Mouse (Mus musculus) kidney, embryonic 15.5 days (tissue): Measurements from ENCODE around the gene R3hdm2. TPM values are rescaled to one million over a fixed set of nuclear protein-coding genes. Genes with fewer than 3 reads are reported as not detected.

Experiments used
- ATAC-seq: fragments of 200-750 bp; cut with Nextera tagmentation; replicated peaks from 2 replicates; pipeline ENCODE4 v1.8.0; 2017; ENCODE audit warnings: moderate TSS enrichment; ENCODE audit not compliant: low FRiP score
- H3K27ac ChIP-seq: fragments of 300-500 bp; sonication (generic); 2 replicates; pipeline ENCODE4 v1.5.1; 2015; ENCODE audit warnings: mild to moderate bottlenecking, inconsistent platforms
- H3K27me3 ChIP-seq: fragments of 300-500 bp; sonication (generic); 2 replicates; pipeline ENCODE4 v1.6.1; 2015; ENCODE audit warnings: inconsistent platforms
- H3K36me3 ChIP-seq: fragments of 300-500 bp; sonication (generic); 2 replicates; pipeline ENCODE4 v1.6.1; 2015; ENCODE audit warnings: inconsistent platforms
- H3K4me1 ChIP-seq: fragments of 300-500 bp; sonication (generic); 2 replicates; pipeline ENCODE4 v1.6.1; 2015; ENCODE audit warnings: inconsistent platforms
- H3K4me2 ChIP-seq: fragments of 300-500 bp; sonication (generic); 2 replicates; pipeline ENCODE4 v1.6.1; 2015; ENCODE audit warnings: moderate library complexity, mild to moderate bottlenecking, inconsistent platforms
- H3K4me3 ChIP-seq: fragments of 300-500 bp; sonication (generic); replicated peaks from 2 replicates; pipeline ENCODE4 v1.5.1; 2015; ENCODE audit warnings: mild to moderate bottlenecking, inconsistent platforms
- H3K9ac ChIP-seq: fragments of 300-500 bp; sonication (generic); 2 replicates; pipeline ENCODE4 v1.6.1; 2015; ENCODE audit warnings: mild to moderate bottlenecking, inconsistent platforms
- H3K9me3 ChIP-seq: fragments of 300-500 bp; sonication (generic); replicated peaks from 2 replicates; pipeline ENCODE4 v1.6.1; 2016; ENCODE audit warnings: inconsistent platforms
- WGBS: fragments of 180-500 bp; shearing (Covaris S2); methylation state at CpG from one replicate; pipeline ENCODE4 v1.1.7; 2015; ENCODE audit warnings: mixed read lengths; 5-methylcytosine and 5-hydroxymethylcytosine counted together
- polyA plus RNA-seq: library from polyadenylated mRNA; unstranded; fragments of >200 nt; fragmentation: Nextera tagmentation; extraction: Ambion mirVana; gene quantifications from 2 replicates; pipeline ENCODE4 v1.2.1, GENCODE M21; 2015

Gene R3hdm2
- polyA plus RNA-seq, 1 experiment from 2014 or later, result 34.7 TPM

GRCm38 (mm10) chr10:127480833-127481813 lies 101.0 kb downstream of the R3hdm2 start:
- Histone ChIP-seq H3K4me2 (no peak overlapping the region), H3K9me3 (no peaks in the 10 kb centered on the region), H3K27ac (no peak overlapping the region), H3K36me3 (peaks cover 77% of the 10 kb centered on the region), H3K4me3 (no peak overlapping the region), H3K27me3 (no peaks in the 10 kb centered on the region), H3K4me1 (peaks cover 22% of the 10 kb centered on the region), H3K9ac (no peak overlapping the region)
- WGBS, result 79% methylated on average over 19 of the region's 19 CpGs
- no peak for ATAC-seq

GRCm38 (mm10) chr10:127485235-127485634 lies 105.1 kb downstream of the R3hdm2 start:
- Histone ChIP-seq H3K27ac (no peak overlapping the region), H3K9me3 (no peaks in the 10 kb centered on the region), H3K4me2 (no peak overlapping the region), H3K4me3 (no peak overlapping the region), H3K36me3 (peaks cover 80% of the 10 kb centered on the region), H3K4me1 (peaks cover 3% of the 10 kb centered on the region; the same call in 1 of the 2 replicates), H3K9ac (no peak overlapping the region), H3K27me3 (no peaks in the 10 kb centered on the region)
- ATAC-seq, result no peak
- WGBS, result 82% methylated on average over 10 of the region's 10 CpGs

- peaks cover 75% of the 10 kb centered on the region for H3K36me3 ChIP-seq
Observed at GRCm38 (mm10) chr10:127488856-127489255, 108.7 kb downstream of the R3hdm2 start.

GRCm38 (mm10) chr10:127490160-127491127 lies 110.3 kb downstream of the R3hdm2 start:
- H3K4me1 ChIP-seq, result peaks cover 8% of the 10 kb centered on the region; the same call in 1 of the 2 replicates
- WGBS, result 57% methylated on average over 18 of the region's 18 CpGs
- peak; percentile 58; the same call in 1 of the 2 replicates for ATAC-seq
- H3K27me3 ChIP-seq, result no peaks in the 10 kb centered on the region
- H3K9me3 ChIP-seq, result no peaks in the 10 kb centered on the region
- no peak overlapping the region for H3K4me2 ChIP-seq
- no peak overlapping the region; the same call in 1 of the 2 replicates for H3K27ac ChIP-seq
- no peak overlapping the region for H3K9ac ChIP-seq
- H3K36me3 ChIP-seq, result peaks cover 75% of the 10 kb centered on the region
- H3K4me3 ChIP-seq, result no peak overlapping the region

More at GRCm38 (mm10) chr10:127488856-127489255, 108.7 kb downstream of the R3hdm2 start:
- Histone ChIP-seq H3K27me3 (no peaks in the 10 kb centered on the region), H3K4me3 (no peak overlapping the region), H3K9me3 (no peaks in the 10 kb centered on the region), H3K4me2 (no peak overlapping the region), H3K9ac (no peak overlapping the region), H3K4me1 (peaks cover 8% of the 10 kb centered on the region; the same call in 1 of the 2 replicates), H3K27ac (no peak overlapping the region)
- 80% methylated on average over 7 of the region's 7 CpGs for WGBS
- ATAC-seq, result no peak

GRCm38 (mm10) chr10:127491128-127491512 lies 111.0 kb downstream of the R3hdm2 start:
- Histone ChIP-seq H3K9ac (no peak overlapping the region), H3K4me2 (no peak overlapping the region), H3K27me3 (no peaks in the 10 kb centered on the region), H3K4me1 (peaks cover 8% of the 10 kb centered on the region; the same call in 1 of the 2 replicates), H3K9me3 (no peaks in the 10 kb centered on the region), H3K4me3 (no peak overlapping the region), H3K27ac (no peak overlapping the region), H3K36me3 (peaks cover 77% of the 10 kb centered on the region)
- no peak for ATAC-seq
- 78% methylated on average over 8 of the region's 8 CpGs for WGBS

- no peak overlapping the region for H3K27ac ChIP-seq
- peaks cover 82% of the 10 kb centered on the region for H3K36me3 ChIP-seq
- WGBS, result 83% methylated on average over 3 of the region's 3 CpGs
- no peak overlapping the region for H3K4me2 ChIP-seq
- H3K9me3 ChIP-seq, result no peaks in the 10 kb centered on the region
- peaks cover 8% of the 10 kb centered on the region; the same call in 1 of the 2 replicates for H3K4me1 ChIP-seq
- H3K4me3 ChIP-seq, result no peak overlapping the region
- ATAC-seq, result no peak
- H3K27me3 ChIP-seq, result no peaks in the 10 kb centered on the region
- H3K9ac ChIP-seq, result no peak overlapping the region
Observed at GRCm38 (mm10) chr10:127492118-127492517, 112.0 kb downstream of the R3hdm2 start.

GRCm38 (mm10) chr10:127496156-127496555 lies 116.0 kb downstream of the R3hdm2 start:
- no peak overlapping the region for H3K9ac ChIP-seq
- no peaks in the 10 kb centered on the region for H3K27me3 ChIP-seq
- no peak overlapping the region for H3K27ac ChIP-seq
- no peak overlapping the region for H3K4me2 ChIP-seq
- H3K4me1 ChIP-seq, result no peaks in the 10 kb centered on the region
- ATAC-seq, result no peak
- peaks cover 93% of the 10 kb centered on the region for H3K36me3 ChIP-seq
- H3K4me3 ChIP-seq, result no peak overlapping the region
- H3K9me3 ChIP-seq, result no peaks in the 10 kb centered on the region
- 81% methylated on average over 3 of the region's 3 CpGs for WGBS

- ATAC-seq, result no peak
- H3K27ac ChIP-seq, result no peak overlapping the region
- H3K36me3 ChIP-seq, result peaks cover 63% of the 10 kb centered on the region
- H3K4me3 ChIP-seq, result no peak overlapping the region
- no peaks in the 10 kb centered on the region for H3K27me3 ChIP-seq
- 40% methylated on average over 5 of the region's 5 CpGs for WGBS
- no peaks in the 10 kb centered on the region for H3K4me1 ChIP-seq
- no peaks in the 10 kb centered on the region for H3K9me3 ChIP-seq
- H3K9ac ChIP-seq, result no peak overlapping the region
- no peak overlapping the region for H3K4me2 ChIP-seq
Observed at GRCm38 (mm10) chr10:127499516-127499915, 119.4 kb downstream of the R3hdm2 start.

GRCm38 (mm10) chr10:127500042-127500441 lies 119.9 kb downstream of the R3hdm2 start:
- no peaks in the 10 kb centered on the region for H3K9me3 ChIP-seq
- H3K4me3 ChIP-seq, result no peak overlapping the region
- no peak for ATAC-seq
- WGBS, result 80% methylated on average over 4 of the region's 4 CpGs
- H3K4me1 ChIP-seq, result no peaks in the 10 kb centered on the region
- no peak overlapping the region for H3K9ac ChIP-seq
- no peak overlapping the region for H3K27ac ChIP-seq
- no peaks in the 10 kb centered on the region for H3K27me3 ChIP-seq
- H3K36me3 ChIP-seq, result peaks cover 58% of the 10 kb centered on the region
- H3K4me2 ChIP-seq, result no peak overlapping the region

GRCm38 (mm10) chr10:127500894-127501893 lies 121.1 kb downstream of the R3hdm2 start, which contains the start of gene Stac3:
TSS of gene Stac3 (plus strand) at chr10:127501686.
- Histone ChIP-seq H3K4me2 (no peak within 1 kb of the TSS), H3K36me3 (peaks cover 48% of the 10 kb centered on the region), H3K4me3 (no peak within 1 kb of the TSS), H3K9ac (no peak within 1 kb of the TSS), H3K9me3 (no peaks in the 10 kb centered on the region), H3K27ac (no peak within 1 kb of the TSS), H3K4me1 (no peaks in the 10 kb centered on the region), H3K27me3 (no peaks in the 10 kb centered on the region)
- WGBS, result 61% methylated on average over 12 of the region's 13 CpGs
- no peak for ATAC-seq

GRCm38 (mm10) chr10:127508239-127508638 lies 128.1 kb downstream of the R3hdm2 start:
- peaks cover 64% of the 10 kb centered on the region for H3K27me3 ChIP-seq
- H3K27ac ChIP-seq, result no peak overlapping the region
- H3K9ac ChIP-seq, result no peak overlapping the region
- whole genome bisulfite sequencing, result 4% methylated on average over 15 of the region's 15 CpGs
- no peak for ATAC-seq
- peaks cover 55% of the 10 kb centered on the region for H3K4me1 ChIP-seq
- H3K9me3 ChIP-seq, result no peaks in the 10 kb centered on the region
- 0 out of 2 replicates have a peak, but pooled peaks cover 3% of the 10 kb centered on the region for H3K36me3 ChIP-seq
- peak overlapping the region; percentile 78 for H3K4me2 ChIP-seq
- peak overlapping the region; percentile 45 for H3K4me3 ChIP-seq
